Mouse (Mus musculus): ENCODE measurements around the gene Tmtc1.

The Tmtc1 gene

DNA sequence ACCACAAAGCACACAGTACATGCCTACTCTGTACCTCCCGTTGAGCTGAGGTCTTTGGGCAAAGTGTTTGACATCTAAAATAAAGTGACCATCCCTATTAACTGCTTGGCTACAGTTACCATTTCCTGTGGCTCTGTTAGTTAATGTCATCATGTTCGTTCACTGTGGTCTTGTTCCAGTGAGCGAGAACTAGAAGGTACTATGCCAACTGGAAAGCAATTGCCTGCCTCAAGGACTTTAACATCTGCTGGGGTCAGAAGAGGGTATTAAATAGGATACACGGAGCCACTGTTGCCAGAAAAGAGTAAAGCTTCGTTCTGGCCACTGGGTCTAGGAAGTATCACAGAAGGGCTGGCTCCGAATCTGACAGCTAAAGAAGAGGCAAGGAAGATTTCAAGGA is 23.8 kb downstream of the Tmtc1 start:
- no peak for DNase-seq (ENCODE audit: low read depth)

DNA sequence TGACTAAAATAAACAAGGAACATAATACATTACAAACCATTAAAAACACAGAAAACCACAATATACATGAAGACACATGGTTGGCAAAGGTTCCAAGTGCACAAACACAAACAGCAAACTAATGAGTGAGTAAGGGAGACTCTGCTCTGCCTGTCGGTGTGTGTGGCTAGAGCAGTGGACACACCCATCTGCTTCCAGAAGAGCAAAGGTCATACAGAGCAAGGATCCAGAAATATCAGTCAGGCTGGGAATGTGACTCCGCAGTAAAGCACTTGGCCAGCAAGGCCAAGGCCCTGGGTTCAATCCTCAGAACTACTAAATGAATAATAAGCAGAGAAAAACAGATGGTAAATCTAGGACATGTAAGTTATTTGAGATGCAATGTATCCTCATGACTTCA is 27.6 kb downstream of the Tmtc1 start:
- DNase-seq (ENCODE audit: low read depth) = no peak

DNA sequence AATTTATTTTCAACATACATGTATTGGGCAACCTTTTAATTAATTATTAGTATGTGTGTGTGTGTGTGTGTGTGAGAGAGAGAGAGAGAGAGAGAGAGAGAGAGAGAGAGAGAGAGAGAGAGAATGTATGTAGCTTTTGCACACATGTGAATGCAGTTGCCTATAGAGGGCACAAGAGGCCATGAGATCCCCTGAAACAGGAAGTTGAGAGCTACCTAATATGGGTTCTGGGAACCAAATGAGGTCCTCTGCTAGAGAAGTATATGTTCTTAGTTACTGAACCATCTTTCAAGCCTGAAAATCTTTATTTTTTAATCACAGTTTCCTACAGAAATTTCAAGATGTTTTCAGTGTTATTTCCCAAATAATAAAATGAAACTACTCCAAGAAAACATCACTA is 30.6 kb downstream of the Tmtc1 start:
- DNase-seq (ENCODE audit: low read depth) = peak; percentile 11

DNA sequence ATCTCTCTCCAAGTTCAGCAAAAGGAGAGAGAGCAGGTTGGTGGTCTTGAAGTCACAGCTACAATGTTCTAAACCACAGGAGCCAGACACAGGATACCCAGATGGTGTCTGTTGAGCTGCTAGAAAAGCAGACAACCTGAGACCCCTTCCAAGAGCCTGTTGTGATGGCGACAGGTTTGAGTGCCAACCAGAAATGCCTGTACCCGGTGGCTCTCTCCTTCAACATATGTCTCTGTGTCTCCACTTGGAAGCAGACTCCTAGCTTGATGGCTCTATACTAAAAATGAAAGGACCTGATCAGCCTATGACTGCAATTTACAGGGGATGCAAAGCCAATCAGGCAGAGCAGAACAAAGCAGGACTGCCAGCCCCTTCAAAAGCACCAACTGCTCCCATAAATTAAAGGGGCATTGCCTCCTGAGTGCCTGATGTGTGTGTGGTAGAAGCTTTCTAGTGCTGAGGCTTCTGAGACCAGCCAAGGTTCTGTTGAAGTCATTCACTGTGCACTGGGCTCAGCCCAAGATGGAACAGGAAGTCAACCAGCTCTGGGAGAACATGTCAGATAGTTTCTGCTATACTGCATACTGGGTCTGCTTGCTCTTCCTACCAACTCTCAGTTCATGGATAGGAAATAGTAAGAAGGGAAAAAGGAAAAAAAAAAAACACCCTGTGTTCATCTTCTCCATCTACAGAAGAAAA is 37.2 kb downstream of the Tmtc1 start:
- DNase-seq (ENCODE audit: low read depth) = no peak

DNA sequence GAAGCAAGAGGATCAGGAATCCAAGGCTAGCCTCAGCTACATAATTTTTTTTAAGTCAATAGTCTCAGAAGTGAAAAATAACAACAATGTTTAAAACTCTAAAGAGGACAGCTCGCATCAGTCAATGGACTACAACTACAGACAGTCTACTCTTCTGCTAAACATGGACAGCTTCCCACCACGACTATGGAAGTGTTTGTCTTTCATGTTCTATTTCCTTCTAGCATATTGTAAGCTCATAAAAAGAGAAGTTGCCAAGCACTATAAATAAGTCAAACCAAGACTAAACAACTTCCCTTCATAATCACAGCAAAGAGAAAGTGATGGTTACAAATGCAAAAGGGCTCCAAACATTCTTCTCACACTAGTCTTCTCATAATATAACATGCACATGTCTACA is 38.6 kb downstream of the Tmtc1 start:
- DNase-seq (ENCODE audit: low read depth) = no peak

DNA sequence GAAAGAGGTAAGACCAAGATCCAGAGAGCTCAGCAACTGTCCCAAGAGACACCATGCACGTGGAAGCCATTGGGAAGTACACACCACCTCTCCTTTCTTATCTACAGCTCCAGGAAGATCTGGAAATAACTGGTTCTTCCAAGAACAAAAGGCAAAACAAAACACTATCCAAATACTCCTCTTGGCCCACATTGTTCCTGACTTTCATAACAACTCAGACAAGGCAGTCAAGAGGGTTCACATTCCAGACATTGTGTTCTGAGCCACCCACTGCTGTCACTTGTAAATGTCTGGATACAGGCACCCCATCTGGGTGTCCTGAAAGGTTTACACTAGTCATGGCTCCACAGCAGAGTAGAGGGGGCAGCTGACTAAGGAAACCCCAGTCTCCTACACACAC is 39.7 kb downstream of the Tmtc1 start:
- DNase-seq (ENCODE audit: low read depth) = no peak

DNA sequence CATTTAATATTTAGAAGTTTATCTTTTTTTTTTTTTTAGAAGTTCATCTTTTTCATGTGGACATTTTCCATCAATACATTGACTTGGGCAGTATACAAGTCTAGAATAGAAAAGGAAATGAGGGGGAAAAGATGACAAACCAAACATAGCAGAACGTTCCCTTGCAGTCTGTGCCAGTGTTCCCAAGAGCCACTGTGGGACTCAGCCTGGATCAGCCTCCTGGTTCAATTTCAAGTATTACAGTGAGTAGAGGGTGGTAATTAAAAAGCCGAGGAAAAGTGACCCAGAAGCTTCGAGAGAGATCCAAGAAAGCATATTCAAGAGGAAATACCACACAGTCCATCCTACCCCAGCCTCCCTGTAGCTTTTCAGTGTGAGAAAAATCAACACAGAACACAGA is 40.4 kb downstream of the Tmtc1 start:
- no peak for DNase-seq (ENCODE audit: low read depth)

DNA sequence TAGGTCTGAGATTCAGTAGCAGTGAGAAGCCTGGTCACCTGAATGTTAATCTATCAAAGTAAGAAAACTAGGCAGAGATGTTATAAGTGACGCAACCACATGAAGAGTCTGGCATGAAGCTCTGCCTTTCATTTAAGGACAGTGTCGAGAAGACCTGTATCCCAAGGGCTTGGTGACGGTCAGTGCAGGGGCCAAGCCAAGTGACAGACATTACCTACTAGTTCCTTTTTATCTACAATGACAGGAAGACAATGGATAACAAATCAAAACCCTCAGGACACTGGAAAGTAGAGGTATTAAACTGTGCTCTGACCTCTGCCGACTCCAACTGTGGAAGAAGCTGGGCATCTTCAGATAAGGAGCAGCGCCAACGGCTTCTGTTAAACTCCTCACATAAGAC is 43.2 kb downstream of the Tmtc1 start:
- no peak for DNase-seq (ENCODE audit: low read depth)

DNA sequence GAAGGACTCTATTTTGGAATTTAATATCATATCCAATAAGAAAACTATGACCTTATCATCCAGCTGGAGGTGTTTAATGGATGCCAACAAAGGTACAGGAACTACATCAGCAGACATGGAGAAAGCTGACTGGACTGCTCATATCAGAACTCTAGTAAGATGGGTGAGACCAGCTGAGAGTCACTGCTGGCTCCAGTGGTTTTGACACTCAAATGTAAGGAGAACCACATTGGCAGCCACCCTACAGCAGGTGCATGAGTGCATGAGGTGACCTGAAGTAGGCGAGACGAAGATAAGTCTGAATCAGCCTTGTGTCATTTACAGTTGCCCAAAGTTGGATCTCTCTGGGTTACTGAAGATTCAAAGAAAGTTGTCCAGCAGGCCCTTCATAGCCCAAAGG is 44.6 kb downstream of the Tmtc1 start:
- no peak for DNase-seq (ENCODE audit: low read depth)

DNA sequence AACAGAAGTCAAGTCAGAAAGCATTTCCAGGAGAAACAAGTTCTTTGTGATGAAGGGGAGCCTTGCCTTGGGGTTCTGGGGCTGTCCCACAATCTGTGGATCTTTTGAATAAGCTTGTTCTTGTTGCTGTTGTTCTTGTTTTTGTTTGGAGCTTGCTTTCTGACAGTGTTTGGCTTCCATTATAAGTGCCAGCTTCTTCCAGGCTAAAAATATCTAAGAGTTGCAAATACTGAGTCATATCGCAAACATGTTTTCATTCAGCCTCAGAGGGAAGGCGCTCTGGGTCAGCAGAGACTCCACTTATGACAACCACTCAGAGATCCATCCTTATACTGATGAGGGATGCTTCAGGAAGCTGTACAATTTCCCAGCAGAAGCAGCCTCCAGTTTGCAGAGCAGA is 45.3 kb downstream of the Tmtc1 start:
- DNase-seq (ENCODE audit: low read depth) = peak; percentile 44

DNA sequence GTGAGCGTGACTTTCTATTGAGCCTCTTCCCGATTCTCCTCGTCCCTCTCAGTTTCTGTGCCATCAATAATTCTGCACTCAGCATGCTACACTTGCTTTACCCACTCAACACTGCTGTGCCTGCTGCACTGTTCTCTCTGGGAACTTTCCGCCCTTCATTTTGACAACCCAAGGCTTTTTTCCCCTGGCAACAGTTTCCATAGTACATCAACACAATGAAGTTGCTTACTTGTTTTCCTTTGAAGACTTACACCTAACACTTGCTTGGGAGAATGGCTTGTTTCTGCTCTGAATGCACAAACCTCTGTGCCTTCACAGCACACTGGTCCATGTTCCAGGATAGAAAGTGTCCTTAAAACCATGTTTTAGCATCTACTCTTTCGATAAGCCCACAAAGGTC is 46.9 kb downstream of the Tmtc1 start:
- no peak for DNase-seq (ENCODE audit: low read depth)

DNA sequence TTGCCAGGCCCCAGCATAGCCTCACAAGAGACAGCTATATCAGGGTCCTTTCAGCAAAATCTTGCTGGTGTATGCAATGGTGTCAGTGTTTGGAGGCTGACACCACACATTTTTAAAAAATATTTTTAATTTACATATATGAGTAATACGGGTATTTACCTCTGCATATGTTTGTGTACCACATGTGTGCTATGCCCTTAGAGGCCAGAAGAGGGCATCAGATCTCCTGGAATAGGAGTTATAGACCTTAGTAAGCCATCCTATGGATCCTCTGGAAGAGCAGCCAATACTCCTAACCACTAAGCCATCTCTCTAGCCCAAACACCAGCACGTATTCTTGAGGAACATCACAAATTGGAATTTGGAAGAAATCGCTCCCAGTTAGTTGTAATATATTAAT is 48.9 kb downstream of the Tmtc1 start:
- DNase-seq (ENCODE audit: low read depth) = peak; percentile 14

DNA sequence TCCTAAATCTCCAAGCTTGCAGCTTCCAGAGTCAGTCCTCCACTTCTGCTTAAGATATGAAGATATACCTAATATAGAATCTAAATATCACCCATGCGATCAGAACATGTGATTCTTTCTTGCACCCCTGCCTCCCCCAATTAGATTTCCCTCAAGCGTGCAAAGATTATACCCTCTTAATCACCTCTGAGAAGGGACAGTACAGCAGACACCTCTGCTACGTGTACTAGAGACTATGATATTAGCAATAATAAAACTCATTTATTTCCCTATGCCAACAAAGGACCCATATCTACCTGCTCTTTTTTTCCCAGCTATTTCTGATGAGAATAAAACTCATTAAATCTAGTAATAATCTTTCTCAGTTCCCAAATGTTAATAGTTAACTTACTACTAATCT is 49.9 kb downstream of the Tmtc1 start:
- DNase-seq (ENCODE audit: low read depth) = no peak

DNA sequence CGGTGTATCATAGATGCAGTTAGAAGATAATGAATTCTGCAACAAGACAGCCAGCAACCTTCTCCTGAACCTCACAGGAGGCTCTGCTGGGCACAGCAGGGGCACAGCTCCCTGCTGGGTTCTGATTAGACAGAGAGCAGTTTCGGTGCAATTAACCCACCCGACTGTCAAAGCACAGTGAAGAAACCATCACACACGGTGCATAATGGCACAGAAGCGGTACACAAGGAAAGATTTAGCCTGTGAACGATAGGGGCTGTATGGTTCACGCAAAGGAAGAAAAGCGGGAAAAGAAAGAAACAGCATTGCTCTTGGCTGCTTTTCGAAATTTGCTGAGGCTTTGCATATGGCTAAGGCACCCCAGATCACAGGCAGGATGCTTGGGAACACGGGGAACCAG is 52.0 kb downstream of the Tmtc1 start:
- no peak for DNase-seq (ENCODE audit: low read depth)

DNA sequence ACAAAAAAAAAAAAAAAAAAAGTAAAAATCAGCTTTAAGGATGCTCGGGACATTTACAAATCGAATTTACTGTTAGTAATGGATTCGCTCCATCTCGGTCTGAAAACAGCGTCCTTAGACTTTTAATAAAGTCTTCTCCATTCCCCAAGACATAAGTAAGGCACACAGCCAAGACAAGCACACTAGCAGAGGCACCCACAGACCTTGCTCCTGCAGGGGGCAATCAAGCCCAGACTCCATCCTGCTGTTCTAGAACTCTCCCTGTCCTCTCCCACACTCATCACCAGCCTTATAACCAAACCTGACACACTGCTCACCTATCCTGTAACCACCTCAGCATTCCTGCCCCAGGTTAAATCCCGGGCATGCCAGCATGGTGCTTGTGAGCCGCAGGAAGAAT is 52.9 kb downstream of the Tmtc1 start:
- peak; percentile 6 for DNase-seq (ENCODE audit: low read depth)

DNA sequence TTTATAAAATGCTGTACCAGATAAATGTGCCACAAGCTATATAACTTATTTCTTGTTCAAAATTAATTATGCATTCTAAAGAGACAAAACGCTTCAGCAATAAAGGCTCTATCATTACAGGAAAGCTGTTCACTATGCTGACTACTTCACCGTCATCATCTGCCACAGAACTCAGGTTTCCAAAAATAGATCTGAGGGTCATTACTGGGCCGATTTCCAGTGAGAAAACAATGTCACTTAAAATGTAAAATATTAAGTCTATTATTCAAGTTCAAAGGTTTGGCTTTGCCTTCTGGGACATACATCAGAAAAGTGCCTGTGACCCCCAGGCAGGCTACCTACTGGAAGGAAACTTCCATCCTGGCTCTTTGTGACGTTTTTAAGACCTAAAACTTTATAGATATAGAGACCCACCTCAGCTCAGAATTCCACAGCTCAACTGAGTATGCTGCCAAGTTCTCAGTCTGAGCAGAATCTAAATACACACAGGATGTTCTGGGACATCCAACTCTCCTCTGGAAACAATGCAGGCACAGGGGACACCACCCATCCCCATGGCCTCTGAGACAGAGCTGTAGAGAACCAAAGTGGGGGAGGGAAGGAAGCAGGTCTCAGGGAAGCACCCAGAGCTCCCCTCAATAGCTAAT is 53.4 kb downstream of the Tmtc1 start:
- no peak for DNase-seq (ENCODE audit: low read depth)

DNA sequence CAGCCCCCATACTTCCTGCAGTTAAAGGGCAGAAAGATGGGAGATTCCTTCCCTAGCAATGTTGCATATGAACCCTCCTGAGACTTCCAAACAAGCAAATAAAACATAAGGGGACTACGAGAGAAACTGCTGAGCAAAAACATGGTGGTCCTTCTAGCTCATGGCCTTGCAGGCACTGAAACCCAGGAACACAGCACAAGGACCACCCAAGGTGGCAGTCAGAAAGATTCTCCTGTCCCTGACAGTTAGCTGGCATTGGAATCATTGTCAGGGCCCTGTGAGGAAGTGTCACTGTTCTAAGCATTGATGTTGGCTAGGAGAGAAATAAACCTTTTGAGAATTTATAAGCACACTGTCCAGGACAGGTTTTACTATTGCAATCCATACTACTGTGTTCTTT is 56.2 kb downstream of the Tmtc1 start:
- DNase-seq (ENCODE audit: low read depth) = no peak

DNA sequence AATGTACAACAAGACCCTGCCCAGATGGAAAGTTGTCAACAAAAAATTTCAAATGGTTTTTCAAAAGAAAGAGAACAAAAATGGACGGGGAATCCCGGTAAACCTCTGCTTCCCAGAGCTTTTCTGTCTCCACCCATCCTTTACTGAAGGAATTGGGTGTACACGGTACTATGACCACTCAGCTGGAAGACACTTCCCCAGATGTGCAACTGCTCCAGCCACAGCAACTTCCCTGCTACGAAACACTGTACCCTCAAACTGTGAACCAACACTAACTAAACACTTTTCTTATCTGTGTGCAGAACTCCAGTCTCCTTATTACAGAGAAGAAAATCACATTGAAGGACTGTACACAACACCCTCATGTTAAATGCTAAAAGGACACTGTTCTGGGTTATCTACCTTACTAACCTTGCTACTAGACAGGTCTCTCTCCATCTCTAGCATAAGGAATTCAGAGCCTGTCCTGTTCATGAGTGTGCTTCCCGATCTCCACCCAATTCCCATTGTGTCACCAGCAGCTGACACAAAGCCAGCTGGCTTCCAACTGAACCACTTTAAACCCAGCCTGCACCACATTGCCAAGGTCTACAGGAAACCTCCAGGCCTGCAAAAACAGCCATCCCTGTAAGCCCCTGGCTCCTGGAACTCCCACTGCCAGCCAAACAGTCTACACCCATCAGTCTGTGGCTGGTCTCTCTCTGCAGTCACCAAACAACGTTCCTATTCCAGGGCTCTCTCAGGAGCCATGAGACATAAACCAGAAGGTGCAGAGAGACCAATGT is 59.9 kb downstream of the Tmtc1 start:
- no peak for DNase-seq (ENCODE audit: low read depth)

DNA sequence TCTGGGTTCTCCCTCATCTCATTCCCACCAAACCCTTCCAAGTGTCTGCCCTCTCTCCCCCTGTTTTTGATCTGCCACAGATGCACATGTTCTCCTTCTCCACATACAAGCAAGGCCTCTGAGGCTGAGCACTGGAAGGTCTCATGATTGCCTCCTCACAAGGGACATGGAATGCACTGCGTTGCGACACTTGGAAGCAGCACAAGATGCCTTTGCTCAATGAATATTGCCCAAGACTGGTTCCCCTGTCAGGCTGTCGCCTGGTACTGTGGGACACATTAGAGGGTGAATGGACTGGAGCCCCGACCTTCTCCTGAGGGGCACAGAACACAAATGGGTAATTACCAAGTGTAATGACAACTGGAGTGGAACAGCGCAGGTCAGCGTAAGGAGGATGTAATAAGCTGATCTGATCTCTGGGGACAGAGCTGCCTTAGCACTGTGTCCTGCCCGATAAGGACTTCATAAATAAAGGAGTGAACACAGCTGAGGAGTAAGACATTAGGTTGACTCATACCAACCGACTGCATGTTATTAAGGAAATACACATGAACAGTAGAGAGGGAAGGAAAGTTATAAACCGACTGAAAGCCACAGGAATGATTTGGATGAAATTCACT is 62.9 kb downstream of the Tmtc1 start:
- DNase-seq (ENCODE audit: low read depth) = no peak

DNA sequence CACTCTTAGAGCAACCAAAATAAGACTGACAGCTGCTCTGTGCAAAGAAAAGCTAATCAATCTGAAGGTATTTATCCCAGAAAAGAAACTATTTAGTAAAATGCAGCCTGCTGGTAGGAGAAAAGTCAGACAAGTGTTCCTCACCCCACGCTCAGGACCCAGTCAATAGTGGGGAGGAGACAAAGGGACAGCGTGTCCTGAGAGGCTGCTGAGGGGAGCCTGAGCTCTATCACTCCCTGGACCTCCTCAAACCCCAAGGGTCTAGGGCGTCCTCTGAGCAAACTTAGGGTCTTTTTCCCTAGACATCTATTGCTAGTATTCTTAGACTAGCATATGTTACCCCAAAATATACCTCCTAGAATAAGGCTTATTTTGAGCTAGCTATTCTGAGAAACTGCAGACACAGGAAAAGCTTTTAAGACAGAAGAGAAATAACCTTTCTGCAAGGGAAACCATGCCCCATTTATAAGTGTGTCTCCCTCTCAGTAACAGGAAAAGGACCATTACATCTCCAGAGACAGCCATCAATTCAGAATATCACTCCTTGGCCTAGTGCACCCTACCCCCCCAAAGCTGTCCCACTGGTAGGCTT is 68.5 kb downstream of the Tmtc1 start:
- no peak for DNase-seq (ENCODE audit: low read depth)

DNA sequence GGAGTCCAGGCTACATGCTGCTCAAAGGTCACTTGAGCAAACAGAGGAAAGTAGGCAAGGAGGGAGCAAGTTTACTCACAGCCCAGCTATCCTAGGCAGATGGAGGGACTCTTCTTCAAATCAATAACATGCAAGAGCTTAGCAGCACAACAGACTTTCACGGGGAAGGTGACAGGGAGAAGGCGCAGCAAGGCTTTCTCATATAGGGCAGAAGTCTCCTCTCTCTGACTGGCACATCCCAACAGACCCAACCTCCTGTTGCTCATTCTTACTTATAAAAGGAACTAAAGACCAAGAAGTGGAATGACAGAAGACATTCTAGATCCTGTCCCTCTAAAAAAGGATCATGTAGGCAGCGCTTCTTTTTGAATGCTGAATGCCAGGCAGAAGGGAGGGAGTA is 69.2 kb downstream of the Tmtc1 start:
- DNase-seq (ENCODE audit: low read depth) = no peak

DNA sequence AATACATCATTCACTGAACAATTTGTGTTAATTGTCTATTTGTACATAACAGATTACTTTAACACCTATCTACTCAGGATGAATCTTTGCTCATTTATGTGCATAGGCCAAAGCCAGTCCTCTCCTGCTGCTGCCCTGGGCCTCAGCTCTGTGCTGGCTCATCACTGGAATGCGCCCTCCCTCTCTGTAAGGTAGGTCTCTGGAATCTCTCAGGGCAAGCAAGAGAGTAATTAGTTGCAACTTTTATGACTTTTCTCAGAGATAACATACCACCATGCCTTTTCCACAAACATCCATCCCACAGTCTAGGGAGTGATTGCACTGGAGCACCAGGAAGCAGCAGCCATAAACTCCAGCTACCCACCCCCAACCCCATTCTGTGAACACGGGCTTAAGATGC is 70.7 kb downstream of the Tmtc1 start:
- no peak for DNase-seq (ENCODE audit: low read depth)

DNA sequence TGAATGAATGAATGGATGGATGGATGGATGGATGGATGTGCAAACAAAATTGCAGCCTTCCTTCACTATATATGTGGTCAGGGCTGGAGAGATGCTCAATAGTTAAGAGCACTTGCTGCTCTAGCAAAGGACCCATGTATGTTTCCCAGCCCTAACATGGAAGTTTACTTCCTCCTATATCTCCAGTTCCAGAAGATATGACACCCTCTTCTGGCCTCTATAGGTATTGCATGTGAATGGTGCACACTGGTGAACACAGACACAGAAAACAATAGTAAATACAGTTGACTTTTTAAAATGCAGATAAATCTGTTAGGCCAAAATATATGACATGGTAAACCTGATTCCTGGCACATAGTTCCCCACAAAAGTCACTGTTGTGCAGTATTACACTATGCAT is 73.0 kb downstream of the Tmtc1 start:
- DNase-seq (ENCODE audit: low read depth) = peak; percentile 11

Measured in NIH3T3 (cell line).